Mouse (Mus musculus): ENCODE measurements around the gene Fam189a1.

Fam189a1 gene

GRCm38 (mm10) chr7:65101661-65102060, 54.7 kb downstream of the Fam189a1 start:
- no peak for DNase-seq

DNA sequence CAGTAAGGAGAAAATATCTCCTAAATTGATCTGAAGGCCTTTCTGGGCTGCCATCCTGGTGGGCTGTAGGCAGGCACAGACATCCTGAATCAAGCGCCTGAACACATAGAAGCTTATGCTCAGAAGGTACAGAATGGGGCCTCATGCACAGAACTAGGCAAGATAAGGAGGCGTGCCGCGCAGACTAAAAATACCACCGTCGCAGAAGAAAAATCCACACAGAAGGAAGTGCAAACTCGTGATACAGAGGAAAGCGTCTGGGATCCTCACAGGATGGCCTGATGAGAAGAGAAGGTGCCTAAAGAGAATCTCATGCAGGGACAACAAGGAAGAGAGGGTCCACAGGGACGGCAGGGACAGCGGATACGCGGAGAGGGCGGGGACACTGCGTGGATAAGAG, 58.7 kb downstream of the Fam189a1 start:
- peak; percentile 78 for DNase-seq

DNA sequence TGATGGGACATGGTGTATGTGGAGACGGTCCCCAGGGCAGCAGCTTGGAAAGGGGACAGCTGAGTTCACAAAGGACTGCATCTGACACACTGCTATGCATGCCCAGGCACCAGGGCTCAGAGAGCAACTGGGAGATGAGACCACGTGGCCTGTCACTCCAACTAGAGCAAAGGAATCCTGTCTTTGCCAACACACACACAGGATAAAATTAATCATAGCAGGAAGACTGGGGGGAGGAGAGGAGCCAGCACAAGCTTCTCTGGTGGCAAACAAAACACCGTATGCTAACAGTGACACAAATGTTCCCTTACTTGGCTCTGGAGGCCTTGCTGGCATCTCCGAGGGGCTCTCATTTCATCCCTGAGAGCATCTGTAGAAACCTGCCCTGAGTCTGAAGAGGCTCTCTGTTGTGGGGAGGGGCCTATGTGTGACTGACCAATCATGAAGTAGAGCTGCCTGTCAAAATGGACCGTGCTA, 60.7 kb downstream of the Fam189a1 start:
- DNase-seq, result peak; percentile 56

- peak; percentile 48 for DNase-seq
Measured at GRCm38 (mm10) chr7:65093314-65093713, 63.1 kb downstream of the Fam189a1 start.

- DNase-seq, result no peak
Measured at GRCm38 (mm10) chr7:65091486-65091885, 64.9 kb downstream of the Fam189a1 start.

DNA sequence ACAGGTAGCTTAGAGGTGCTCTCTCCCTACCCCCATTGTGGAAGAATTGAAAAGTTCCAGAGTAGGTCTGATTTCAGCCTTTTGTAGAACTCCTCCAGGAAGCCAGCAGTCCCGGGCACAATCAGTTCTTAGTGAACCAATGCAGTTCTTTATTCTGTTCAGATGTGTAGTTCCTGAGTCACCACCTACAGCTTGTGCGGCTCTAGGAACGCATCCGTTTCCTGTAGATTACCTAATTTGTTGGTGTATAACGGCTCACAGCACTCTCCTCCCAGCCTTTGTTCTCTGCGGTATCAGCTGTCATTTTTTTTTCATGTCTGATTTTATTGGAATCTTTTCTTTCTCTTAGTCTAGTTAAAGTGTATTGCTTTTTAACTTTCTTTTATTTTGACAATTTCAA, 70.4 kb downstream of the Fam189a1 start:
- no peak for DNase-seq

DNA sequence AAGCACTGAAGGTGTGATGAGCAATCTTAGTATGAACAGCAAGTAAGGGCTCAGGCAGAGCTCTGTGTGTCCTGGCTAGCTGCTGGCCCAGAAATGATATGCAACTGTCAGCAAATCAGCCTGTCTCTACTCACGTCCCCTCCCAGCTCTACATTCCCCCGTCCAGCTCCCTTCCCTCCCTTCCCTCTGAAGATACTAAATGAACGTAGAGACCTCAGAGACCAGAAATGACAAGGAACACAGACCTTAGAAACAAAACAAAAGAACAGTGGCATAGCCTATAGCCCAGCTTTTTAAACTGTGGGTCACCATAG, 73.6 kb downstream of the Fam189a1 start:
- DNase-seq, result no peak

- no peak for DNase-seq
Measured at GRCm38 (mm10) chr7:65081979-65082777, 74.2 kb downstream of the Fam189a1 start.

DNA sequence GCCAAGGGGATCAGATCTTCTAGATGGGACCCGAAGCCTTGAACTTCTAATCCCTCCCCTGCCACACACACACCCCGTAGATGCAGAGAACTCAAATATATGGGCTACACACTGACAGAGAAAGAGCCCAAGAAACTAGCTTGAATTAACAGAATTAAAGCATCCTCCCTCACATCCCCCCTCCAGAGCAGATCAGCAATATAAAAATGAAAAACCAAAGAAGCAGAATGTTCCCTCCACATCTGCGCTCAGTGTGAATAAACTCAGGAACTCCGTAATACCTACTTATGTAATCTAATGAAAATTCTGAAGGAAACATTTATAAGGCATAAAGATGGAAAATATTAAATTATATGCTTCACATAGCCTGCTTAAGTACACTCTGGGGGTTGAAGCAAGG, 80.2 kb downstream of the Fam189a1 start:
- peak; percentile 44 for DNase-seq

DNA sequence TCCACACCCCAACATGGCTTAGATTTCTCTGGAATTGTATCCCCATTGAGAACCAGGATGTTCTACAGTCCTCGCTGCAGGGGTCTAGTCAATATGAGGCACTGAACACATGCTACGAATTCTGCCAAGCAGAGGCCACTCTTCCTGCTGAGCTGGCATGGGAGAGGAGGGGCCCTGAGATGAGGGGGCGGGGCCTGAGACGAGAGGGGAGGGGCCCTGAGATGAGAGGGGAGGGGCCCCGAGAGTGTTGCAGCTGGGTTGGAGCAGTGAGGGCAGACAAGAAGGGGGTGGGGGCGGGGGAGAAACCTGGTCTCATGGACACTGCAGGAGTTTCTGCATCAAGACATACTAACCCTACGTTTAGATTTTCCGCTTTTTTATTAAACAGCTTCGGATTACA, 82.2 kb downstream of the Fam189a1 start:
- DNase-seq, result no peak

- DNase-seq, result peak; percentile 74
Measured at GRCm38 (mm10) chr7:65073555-65073954, 82.8 kb downstream of the Fam189a1 start.

GRCm38 (mm10) chr7:65066211-65066610, 90.2 kb downstream of the Fam189a1 start:
- no peak for DNase-seq

DNA sequence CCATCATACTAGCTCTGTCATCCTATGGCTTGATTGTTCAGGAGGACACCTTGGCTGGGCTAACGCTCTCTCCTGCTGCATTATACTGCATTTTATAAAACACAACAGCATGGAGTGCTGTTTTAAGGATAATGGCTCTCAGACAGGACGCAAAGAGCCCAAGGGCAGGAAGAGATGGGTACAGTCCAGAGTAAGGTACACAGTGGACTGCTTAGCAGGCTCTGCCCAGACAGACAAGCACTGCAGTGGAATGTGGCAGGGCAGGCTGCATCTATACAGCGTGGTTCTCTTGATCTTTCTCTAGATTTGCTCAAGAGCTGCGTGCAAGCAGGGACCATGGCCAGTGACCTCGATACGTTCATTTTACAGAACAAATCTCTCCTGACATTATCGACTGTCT, 90.9 kb downstream of the Fam189a1 start:
- DNase-seq, result no peak

- no peak for DNase-seq
Measured at GRCm38 (mm10) chr7:65064638-65065037, 91.7 kb downstream of the Fam189a1 start.

GRCm38 (mm10) chr7:65064096-65064495, 92.3 kb downstream of the Fam189a1 start:
- no peak for DNase-seq

- DNase-seq, result no peak
Measured at GRCm38 (mm10) chr7:65060163-65060799, 96.1 kb downstream of the Fam189a1 start.

- no peak for DNase-seq
Measured at GRCm38 (mm10) chr7:65056864-65057263, 99.5 kb downstream of the Fam189a1 start.

- no peak for DNase-seq
Measured at GRCm38 (mm10) chr7:65051986-65052385, 104.4 kb downstream of the Fam189a1 start.

DNA sequence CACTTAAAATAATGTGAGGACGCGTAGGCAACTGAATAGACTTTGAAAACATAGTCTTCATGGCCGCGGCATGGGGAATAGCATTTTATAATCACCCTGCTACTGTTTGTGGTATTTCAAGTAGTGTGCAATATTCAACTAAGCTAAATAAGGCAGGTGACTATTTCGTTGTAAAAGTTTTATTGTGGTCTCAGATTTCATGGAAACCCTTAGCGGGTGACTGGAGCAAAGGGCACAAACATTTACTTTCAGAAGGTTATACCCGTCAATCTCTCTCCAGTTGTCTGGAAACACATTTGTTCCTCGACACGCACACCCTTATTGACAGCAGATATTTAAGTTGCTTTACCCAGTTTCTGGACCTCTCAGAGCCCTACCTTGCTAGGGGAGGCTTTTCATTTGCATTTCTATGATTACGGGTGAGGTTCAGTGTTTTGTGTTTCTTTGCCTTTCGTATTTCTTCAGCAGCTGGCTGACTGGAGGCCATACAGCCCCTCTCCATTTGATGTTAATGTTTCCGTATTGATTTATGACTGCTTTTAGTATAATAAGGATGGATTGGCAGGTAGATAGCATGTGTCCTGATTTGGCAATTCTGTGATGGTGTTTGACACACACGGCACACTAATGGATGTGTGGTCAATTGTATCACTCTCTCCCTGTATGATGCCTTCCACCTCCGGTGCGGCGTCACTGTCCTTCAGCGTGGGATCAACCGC, 107.0 kb downstream of the Fam189a1 start:
- DNase-seq, result no peak

GRCm38 (mm10) chr7:65047700-65048099, 108.7 kb downstream of the Fam189a1 start:
- no peak for DNase-seq

DNA sequence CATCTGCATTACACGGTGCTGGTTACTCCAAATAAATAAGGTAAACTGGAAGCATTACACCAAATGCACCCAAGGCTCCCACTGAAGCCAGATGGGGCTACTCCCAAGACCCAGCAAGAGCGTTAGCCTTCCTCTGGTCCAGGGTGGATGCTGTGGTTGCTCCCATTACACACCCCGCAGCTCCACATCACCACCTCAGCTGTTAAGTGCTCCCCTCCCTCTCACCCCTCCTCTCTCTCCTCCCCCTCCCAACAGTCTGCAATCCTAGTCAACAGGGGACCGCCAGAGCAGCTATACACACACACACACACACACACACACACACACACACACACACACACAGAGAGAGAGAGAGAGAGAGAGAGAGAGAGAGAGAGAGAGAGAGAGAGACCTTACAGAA, 109.7 kb downstream of the Fam189a1 start:
- no peak for DNase-seq

- no peak for DNase-seq
Measured at GRCm38 (mm10) chr7:65044280-65044679, 112.1 kb downstream of the Fam189a1 start.

GRCm38 (mm10) chr7:65041106-65041505, 115.3 kb downstream of the Fam189a1 start:
- no peak for DNase-seq

GRCm38 (mm10) chr7:65031741-65032140, 124.6 kb downstream of the Fam189a1 start:
- DNase-seq, result no peak
